Mouse (Mus musculus) C2C12 (cell line): ENCODE measurements around the gene Ripor3. TPM values are rescaled to one million over a fixed set of nuclear protein-coding genes. Genes with fewer than 3 reads are reported as not detected.

Experiments used
- H3K27me3 ChIP-seq: one replicate; pipeline ENCODE4 v1.6.1; 2011; ENCODE audit not compliant: control insufficient read depth, insufficient read depth, insufficient read length
- H3K36me3 ChIP-seq: one replicate; pipeline ENCODE4 v1.6.1; 2011; ENCODE audit not compliant: control insufficient read depth, insufficient read depth
- H3K4me3 ChIP-seq: one replicate; pipeline ENCODE4 v1.5.1; 2011; ENCODE audit warnings: mild to moderate bottlenecking, control low read depth; ENCODE audit not compliant: poor library complexity, insufficient read depth, severe bottlenecking
- H3K79me2 ChIP-seq: one replicate; pipeline ENCODE4 v1.6.1; 2011; ENCODE audit not compliant: control insufficient read depth, insufficient read depth
- H3K79me3 ChIP-seq: one replicate; pipeline ENCODE4 v1.6.1; 2011; ENCODE audit warnings: low read depth, control low read depth
- H3ac ChIP-seq: one replicate; pipeline ENCODE3; 2011; ENCODE audit warnings: low read depth; ENCODE audit not compliant: control insufficient read depth, insufficient read length
- CEBPB ChIP-seq: IDR thresholded peaks from one replicate; pipeline ENCODE4 v1.6.1; 2011; ENCODE audit warnings: low read depth, mild to moderate bottlenecking, control low read depth, moderate library complexity
- CTCF ChIP-seq: IDR thresholded peaks from one replicate; pipeline ENCODE4 v1.5.1; 2011; ENCODE audit not compliant: control insufficient read depth, insufficient read depth, insufficient read length
- FOSL1 ChIP-seq: IDR thresholded peaks from one replicate; pipeline ENCODE4 v1.8.0; 2011; ENCODE audit warnings: mild to moderate bottlenecking, low read length; ENCODE audit not compliant: poor library complexity, insufficient read depth, severe bottlenecking
- MAX ChIP-seq: IDR thresholded peaks from one replicate; pipeline ENCODE4 v1.6.1; 2011; ENCODE audit warnings: mild to moderate bottlenecking, control low read depth
- MYOD1 ChIP-seq: IDR thresholded peaks from one replicate; pipeline ENCODE4 v1.6.1; 2011; ENCODE audit warnings: low read depth; ENCODE audit not compliant: control insufficient read depth, insufficient read length
- MYOG ChIP-seq: IDR thresholded peaks from one replicate; pipeline ENCODE4 v1.6.1; 2011; ENCODE audit not compliant: control insufficient read depth, insufficient read length; ENCODE audit errors: extremely low read depth
- USF1 ChIP-seq: IDR thresholded peaks from one replicate; pipeline ENCODE4 v1.6.1; 2011; ENCODE audit warnings: low read depth, mild to moderate bottlenecking, control low read depth, moderate library complexity
- polyA plus RNA-seq: library from polyadenylated mRNA; unstranded; fragments of >200 nt; fragmentation: generic; extraction: Trizol; gene quantifications from one replicate; pipeline ENCODE4 v1.2.1, GENCODE M21; 2012; ENCODE audit warnings: missing spikeins

Ripor3 gene
- polyA plus RNA-seq, 1 experiment = 0.04 TPM

- H3K4me3 ChIP-seq = no peak overlapping the region
- peaks cover 18% of the 10 kb centered on the region for H3K79me2 ChIP-seq
- H3K79me3 ChIP-seq = peaks cover 4% of the 10 kb centered on the region
- peaks cover 66% of the 10 kb centered on the region for H3K36me3 ChIP-seq
- no peak overlapping the region for H3ac ChIP-seq
- TF ChIP-seq FOSL1 = no peak
- H3K27me3 ChIP-seq = no peaks in the 10 kb centered on the region
Observed at GRCm38 (mm10) chr2:167965911-167966310, 44.5 kb downstream of the Ripor3 start.

- Histone ChIP-seq H3K27me3 (no peaks in the 10 kb centered on the region), H3K4me3 (no peak overlapping the region), H3K79me2 (peaks cover 34% of the 10 kb centered on the region), H3ac (no peak overlapping the region), H3K36me3 (peaks cover 56% of the 10 kb centered on the region), H3K79me3 (peaks cover 13% of the 10 kb centered on the region)
- TF ChIP-seq MYOG = no peak
- no peak for TF ChIP-seq CEBPB
- TF ChIP-seq MYOD1 = no peak
- no peak for TF ChIP-seq MAX
- TF ChIP-seq USF1 = no peak
- TF ChIP-seq FOSL1 = no peak
Observed at GRCm38 (mm10) chr2:167964320-167964719, 46.1 kb downstream of the Ripor3 start.

- Histone ChIP-seq H3ac (no peak overlapping the region), H3K27me3 (no peaks in the 10 kb centered on the region), H3K79me3 (peaks cover 13% of the 10 kb centered on the region), H3K79me2 (peaks cover 38% of the 10 kb centered on the region), H3K4me3 (no peak overlapping the region), H3K36me3 (peaks cover 52% of the 10 kb centered on the region)
- TF ChIP-seq FOSL1 = no peak
- TF ChIP-seq MYOG = no peak
- TF ChIP-seq CTCF = no peak
- TF ChIP-seq USF1 = no peak
- no peak for TF ChIP-seq MYOD1
- TF ChIP-seq MAX = no peak
- no peak for TF ChIP-seq CEBPB
Observed at GRCm38 (mm10) chr2:167963778-167964300, 46.6 kb downstream of the Ripor3 start.

- TF ChIP-seq FOSL1 = no peak
- no peak for TF ChIP-seq CTCF
Observed at GRCm38 (mm10) chr2:167963176-167963575, 47.2 kb downstream of the Ripor3 start.

GRCm38 (mm10) chr2:167962347-167962746 lies 48.1 kb downstream of the Ripor3 start:
- no peaks in the 10 kb centered on the region for H3K27me3 ChIP-seq
- H3ac ChIP-seq = no peak overlapping the region
- H3K79me3 ChIP-seq = peaks cover 14% of the 10 kb centered on the region
- TF ChIP-seq CTCF = no peak
- no peak for TF ChIP-seq MAX
- TF ChIP-seq CEBPB = no peak
- no peak for TF ChIP-seq USF1
- TF ChIP-seq MYOG = no peak
- TF ChIP-seq FOSL1 = no peak
- TF ChIP-seq MYOD1 = no peak
- no peak overlapping the region for H3K4me3 ChIP-seq
- peaks cover 37% of the 10 kb centered on the region for H3K36me3 ChIP-seq
- peaks cover 49% of the 10 kb centered on the region for H3K79me2 ChIP-seq

More at GRCm38 (mm10) chr2:167963176-167963575, 47.2 kb downstream of the Ripor3 start:
- Histone ChIP-seq H3K79me3 (peaks cover 13% of the 10 kb centered on the region), H3K36me3 (peaks cover 45% of the 10 kb centered on the region), H3K4me3 (no peak overlapping the region), H3K79me2 (peaks cover 40% of the 10 kb centered on the region), H3ac (no peak overlapping the region), H3K27me3 (no peaks in the 10 kb centered on the region)

GRCm38 (mm10) chr2:167960584-167960983 lies 49.8 kb downstream of the Ripor3 start:
- H3ac ChIP-seq = no peak overlapping the region
- no peaks in the 10 kb centered on the region for H3K27me3 ChIP-seq
- peaks cover 20% of the 10 kb centered on the region for H3K36me3 ChIP-seq
- H3K4me3 ChIP-seq = no peak overlapping the region
- peaks cover 22% of the 10 kb centered on the region for H3K79me3 ChIP-seq
- TF ChIP-seq MYOD1 = no peak
- no peak for TF ChIP-seq MYOG
- no peak for TF ChIP-seq MAX
- no peak for TF ChIP-seq FOSL1
- no peak for TF ChIP-seq USF1
- no peak for TF ChIP-seq CEBPB
- TF ChIP-seq CTCF = no peak
- H3K79me2 ChIP-seq = peaks cover 66% of the 10 kb centered on the region
